Comparison of ENCODE assay signal across 21 mouse cellular contexts in genomic region chr3:121613224-121613623, GRCm38 (mm10). TPM values are rescaled to one million over a fixed set of nuclear protein-coding genes. Genes with fewer than 3 reads are reported as not detected.
"Had no signal": no experiment of that assay in that cellular context is flagged by ENCODE, and none has a peak within 500 bp of the region (broad histone marks: within the 10 kb centered on the region; RNA-seq: fewer than 3 reads in every experiment).

No protein-coding gene starts in this region.

- H3K4me3 ChIP-seq: limb, embryonic 12.5 days; limb, embryonic 15.5 days; midbrain, embryonic 12.5 days; myocyte; neural tube, embryonic 13.5 days had no signal

- H3K9me3 ChIP-seq: limb, embryonic 12.5 days; limb, embryonic 15.5 days; midbrain, embryonic 12.5 days; neural tube, embryonic 13.5 days had no signal

- ATAC-seq: liver, postnatal 0 days; lung, postnatal 0 days; midbrain, embryonic 16.5 days had no signal

- DNase-seq: kidney, adult 9 months; kidney, postnatal 14 days; kidney, postnatal 4 days; left cerebral cortex, postnatal 4 days; liver, postnatal 0 days; lung, embryonic 14.5 days; thymus, adult 2 months; thymus, postnatal 14 days had no signal

- H3K4me2 ChIP-seq: limb, embryonic 12.5 days; limb, embryonic 15.5 days; liver, embryonic 11.5 days; lung, embryonic 14.5 days; midbrain, embryonic 12.5 days; neural tube, embryonic 13.5 days had no signal

- H3K27ac ChIP-seq: limb, embryonic 12.5 days; limb, embryonic 15.5 days; liver, embryonic 14.5 days; macrophage; midbrain, embryonic 12.5 days; neural tube, embryonic 13.5 days; stomach, postnatal 0 days had no signal

- H3K9ac ChIP-seq: limb, embryonic 12.5 days; limb, embryonic 15.5 days; liver, embryonic 14.5 days; liver, postnatal 0 days; lung, embryonic 14.5 days; midbrain, embryonic 12.5 days; neural tube, embryonic 13.5 days had no signal

- H3K27me3 ChIP-seq: limb, embryonic 12.5 days; limb, embryonic 15.5 days; midbrain, embryonic 12.5 days; neural tube, embryonic 13.5 days had no signal

- H3K36me3 ChIP-seq: limb, embryonic 12.5 days; limb, embryonic 15.5 days; midbrain, embryonic 12.5 days; neural tube, embryonic 13.5 days had no signal

RNA-seq across cellular contexts. Expression of gene 4930432M17Rik, which starts 57.3 kb away (rescaled TPM):
- polyA plus RNA-seq: kidney, embryonic 16.5 days; limb, embryonic 12.5 days; limb, embryonic 15.5 days; liver, embryonic 11.5 days; liver, embryonic 14.5 days; liver, postnatal 0 days; lung, embryonic 14.5 days; lung, postnatal 0 days; macrophage; midbrain, embryonic 12.5 days; midbrain, embryonic 16.5 days; myocyte; neural tube, embryonic 13.5 days; stomach, embryonic 14.5 days; stomach, postnatal 0 days; thymus, adult 2 months had no signal
